Mouse (Mus musculus) testis, adult 2 months (tissue): ENCODE measurements at regions not wholly inside any gene's neighbourhood (a gene's known extent, or its start where the extent isn't known, plus 50 kb on each side); places are given as distances from the start of the nearest gene placed in this dataset.

ENCODE experiments used
- CTCF ChIP-seq: fragments of 200-500 bp; IDR thresholded peaks from 2 replicates; pipeline ENCODE4 v1.5.1; 2012; ENCODE audit warnings: low read depth, mild to moderate bottlenecking, inconsistent platforms, low read length, moderate library complexity; ENCODE audit not compliant: control insufficient read depth, insufficient read depth, insufficient replicate concordance
- POLR2A ChIP-seq: fragments of 200-500 bp; IDR thresholded peaks from 2 replicates; pipeline ENCODE4 v1.6.1; 2012; ENCODE audit warnings: low read depth, mild to moderate bottlenecking, inconsistent platforms, low read length, moderate library complexity; ENCODE audit not compliant: control insufficient read depth

GRCm38 (mm10) chr9:67153333-67153732 is 104.1 kb upstream of the Tpm1 start:
- no peak for TF ChIP-seq POLR2A
- TF ChIP-seq CTCF: no peak
